Mouse (Mus musculus) midbrain, embryonic 14.5 days (tissue): Measurements from ENCODE around the gene Coro2b. TPM values are rescaled to one million over a fixed set of nuclear protein-coding genes. Genes with fewer than 3 reads are reported as not detected.

Source experiments
- ATAC-seq: fragments of 200-750 bp; cut with Nextera tagmentation; 2 replicates; pipeline ENCODE4 v1.8.0; 2017; ENCODE audit warnings: moderate number of reproducible peaks, moderate library complexity; ENCODE audit not compliant: low FRiP score, low TSS enrichment
- DNase-seq: peaks from one replicate; pipeline ENCODE4 v3.0.0-alpha.2; 2015
- H3K27ac ChIP-seq: fragments of 300-500 bp; sonication (generic); replicated peaks from 2 replicates; pipeline ENCODE4 v1.5.1; 2014; ENCODE audit warnings: mild to moderate bottlenecking, low read depth, low read length, moderate library complexity
- H3K27me3 ChIP-seq: fragments of 300-500 bp; sonication (generic); 2 replicates; pipeline ENCODE4 v1.6.1; 2014; ENCODE audit warnings: low read length, control low read depth, mixed read lengths; ENCODE audit not compliant: control insufficient read depth, insufficient read depth
- H3K36me3 ChIP-seq: fragments of 300-500 bp; sonication (generic); 2 replicates; pipeline ENCODE4 v1.6.1; 2014; ENCODE audit warnings: low read length, control low read depth; ENCODE audit not compliant: control insufficient read depth, insufficient read depth
- H3K4me1 ChIP-seq: fragments of 300-500 bp; sonication (generic); 2 replicates; pipeline ENCODE4 v1.6.1; 2014; ENCODE audit warnings: mild to moderate bottlenecking, antibody characterized with exemption, low read length, control low read depth; ENCODE audit not compliant: control insufficient read depth, insufficient read depth
- H3K4me2 ChIP-seq: fragments of 300-500 bp; sonication (generic); 2 replicates; pipeline ENCODE4 v1.6.1; 2014; ENCODE audit warnings: mild to moderate bottlenecking, low read length, moderate library complexity
- H3K4me3 ChIP-seq: fragments of 300-500 bp; sonication (generic); replicated peaks from 2 replicates; pipeline ENCODE4 v1.5.1; 2014; ENCODE audit warnings: low read depth, low read length
- H3K9ac ChIP-seq: fragments of 300-500 bp; sonication (generic); replicated peaks from 2 replicates; pipeline ENCODE4 v1.6.1; 2014; ENCODE audit warnings: mild to moderate bottlenecking, low read length, moderate library complexity
- H3K9me3 ChIP-seq: fragments of 300-500 bp; sonication (generic); 2 replicates; pipeline ENCODE4 v1.6.1; 2016; ENCODE audit warnings: low read length, control low read depth, mixed read lengths; ENCODE audit not compliant: control insufficient read depth
- WGBS: fragments of 180-500 bp; shearing (Covaris S2); extraction: QIAGEN DNeasy Blood & Tissue Kit; methylation state at CpG from one replicate; pipeline ENCODE4 v1.1.7; 2014; 5-methylcytosine and 5-hydroxymethylcytosine counted together
- polyA plus RNA-seq: library from polyadenylated mRNA; unstranded; fragments of >200 nt; fragmentation: Nextera tagmentation; extraction: Ambion mirVana; gene quantifications from 2 replicates; pipeline ENCODE4 v1.2.1, GENCODE M21; 2014

Coro2b gene
- polyA plus RNA-seq, 1 experiment from 2014 or later, result 34.5 TPM

- Histone ChIP-seq H3K9ac (no peak overlapping the region), H3K27ac (no peak overlapping the region), H3K36me3 (no peaks in the 10 kb centered on the region), H3K9me3 (no peaks in the 10 kb centered on the region), H3K27me3 (no peaks in the 10 kb centered on the region), H3K4me2 (no peak overlapping the region), H3K4me1 (peaks cover 48% of the 10 kb centered on the region), H3K4me3 (no peak overlapping the region)
- 97% methylated on average over 7 of the region's 7 CpGs for WGBS
- no peak for ATAC-seq
- no peak for DNase-seq
Observed at GRCm38 (mm10) chr9:62515138-62515537, 21.7 kb downstream of the Coro2b start.

- Histone ChIP-seq H3K27me3 (no peaks in the 10 kb centered on the region), H3K9ac (no peak overlapping the region), H3K27ac (no peak overlapping the region; the same call in 1 of the 2 replicates), H3K4me3 (no peak overlapping the region), H3K9me3 (no peaks in the 10 kb centered on the region), H3K4me2 (no peak overlapping the region), H3K36me3 (no peaks in the 10 kb centered on the region), H3K4me1 (peaks cover 50% of the 10 kb centered on the region)
- 42% methylated on average over 10 of the region's 10 CpGs for WGBS
- no peak for ATAC-seq
- DNase-seq, result no peak
Observed at GRCm38 (mm10) chr9:62513492-62514133, 23.2 kb downstream of the Coro2b start.

- no peak overlapping the region for H3K4me2 ChIP-seq
- no peaks in the 10 kb centered on the region for H3K9me3 ChIP-seq
- no peaks in the 10 kb centered on the region for H3K36me3 ChIP-seq
- peak overlapping the region; percentile 76 for H3K27ac ChIP-seq
- no peak overlapping the region for H3K4me3 ChIP-seq
- peak; percentile 50 for ATAC-seq
- 37% methylated on average over 4 of the region's 4 CpGs for WGBS
- peaks cover 43% of the 10 kb centered on the region for H3K4me1 ChIP-seq
- H3K27me3 ChIP-seq, result no peaks in the 10 kb centered on the region
- no peak overlapping the region for H3K9ac ChIP-seq
- DNase-seq, result peak; percentile 84
Observed at GRCm38 (mm10) chr9:62510530-62510936, 26.3 kb downstream of the Coro2b start.

DNA sequence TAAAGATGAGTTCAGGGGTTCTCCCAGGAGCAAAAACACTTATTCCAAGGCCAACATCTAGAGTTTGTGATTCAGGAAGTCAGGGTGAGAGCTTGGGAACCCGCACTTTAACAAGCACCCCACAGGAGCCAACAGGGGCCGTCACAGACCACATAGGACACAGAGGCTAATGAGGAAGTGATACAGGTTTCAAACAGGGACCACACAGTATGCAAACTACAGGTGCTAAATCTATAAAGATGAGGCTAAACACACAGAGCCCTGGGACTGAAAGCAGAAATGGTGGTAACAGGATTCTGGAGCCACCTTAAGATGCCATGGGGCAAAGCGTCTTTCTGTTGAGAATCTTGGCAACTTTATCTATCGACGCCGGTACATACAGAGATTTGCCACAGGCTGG is 27.2 kb downstream of the Coro2b start:
- Histone ChIP-seq H3K27ac (peak overlapping the region; percentile 76), H3K9me3 (no peaks in the 10 kb centered on the region), H3K9ac (no peak overlapping the region), H3K4me1 (peaks cover 43% of the 10 kb centered on the region), H3K4me3 (no peak overlapping the region), H3K27me3 (no peaks in the 10 kb centered on the region), H3K36me3 (no peaks in the 10 kb centered on the region), H3K4me2 (no peak overlapping the region)
- 85% methylated on average over 6 of the region's 6 CpGs for WGBS
- no peak for ATAC-seq
- DNase-seq, result no peak

DNA sequence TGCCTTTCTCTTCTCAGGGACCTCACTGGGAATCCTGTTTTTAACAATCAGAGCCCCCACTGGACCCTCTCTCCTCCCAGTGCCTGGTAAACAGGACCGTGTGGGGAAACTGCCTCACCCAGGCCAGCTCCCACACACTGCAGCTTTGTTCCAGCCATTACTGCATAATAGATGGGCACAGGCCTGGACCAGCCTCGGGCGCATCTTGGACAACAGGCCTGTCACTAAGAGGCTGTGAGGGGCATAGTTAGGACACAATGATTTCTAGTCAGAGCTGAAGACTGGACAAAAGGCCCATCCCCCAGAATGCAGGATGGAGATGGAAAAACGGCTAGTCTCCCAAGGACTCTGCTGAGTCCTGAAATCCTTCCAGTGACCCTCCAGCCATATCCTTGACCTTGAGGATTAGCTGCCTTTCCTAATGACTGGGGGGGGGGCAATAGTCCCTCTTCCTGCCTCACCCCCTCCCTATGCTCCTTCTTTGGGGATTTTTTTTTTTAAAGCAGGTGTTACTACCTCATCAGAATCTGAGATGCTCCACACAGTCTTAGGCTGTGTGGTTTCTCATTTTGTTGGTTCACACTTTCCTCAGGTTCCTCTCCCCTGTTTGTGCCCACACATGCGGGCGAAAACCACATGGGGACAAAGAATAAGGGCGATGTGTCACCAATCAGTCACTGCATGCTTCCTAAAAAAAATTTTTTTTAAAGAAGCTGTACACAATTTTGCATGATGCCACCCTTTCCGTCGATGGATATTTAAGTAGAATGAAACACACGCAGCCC is 27.9 kb downstream of the Coro2b start:
- no peaks in the 10 kb centered on the region for H3K27me3 ChIP-seq
- no peak overlapping the region for H3K4me2 ChIP-seq
- H3K9me3 ChIP-seq, result no peaks in the 10 kb centered on the region
- WGBS, result 55% methylated on average over 10 of the region's 10 CpGs
- no peak overlapping the region for H3K4me3 ChIP-seq
- DNase-seq, result peak; percentile 47
- peak overlapping the region; percentile 76 for H3K27ac ChIP-seq
- no peaks in the 10 kb centered on the region for H3K36me3 ChIP-seq
- peak overlapping the region; percentile 34; the same call in 1 of the 2 replicates for H3K9ac ChIP-seq
- peak; percentile 64; the same call in 1 of the 2 replicates for ATAC-seq
- H3K4me1 ChIP-seq, result peaks cover 41% of the 10 kb centered on the region

DNA sequence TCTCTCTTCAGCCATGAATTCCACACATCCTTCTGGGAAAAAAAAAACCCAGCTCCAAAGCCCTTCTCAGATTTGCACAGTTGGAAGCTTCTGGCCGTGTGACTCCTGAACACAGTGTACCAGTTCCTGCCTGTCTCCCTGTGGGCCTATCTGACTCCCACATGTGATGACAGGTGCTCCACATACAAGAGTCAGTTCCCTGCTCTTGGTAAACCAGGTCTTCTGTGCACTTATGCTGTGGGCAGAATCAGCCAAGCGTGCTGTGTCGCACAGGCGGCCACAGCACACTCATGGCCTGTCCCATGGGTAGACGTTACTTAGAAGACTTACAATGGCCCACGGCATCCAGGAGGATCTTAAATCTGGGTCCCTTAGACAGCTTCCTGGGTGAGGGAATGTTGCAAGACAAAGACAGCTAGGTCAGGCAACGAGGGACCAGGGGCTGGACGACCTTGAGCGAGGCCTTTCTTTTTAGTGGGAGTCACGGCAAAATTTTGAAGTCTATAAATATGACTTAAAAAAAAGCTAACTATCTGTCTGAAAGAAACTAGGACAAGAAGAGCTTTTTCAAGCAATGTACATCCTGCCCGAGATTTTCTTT is 30.3 kb downstream of the Coro2b start:
- ATAC-seq (no peak), DNase-seq (no peak)
- Histone ChIP-seq H3K9ac (no peak overlapping the region), H3K36me3 (no peaks in the 10 kb centered on the region), H3K4me3 (no peak overlapping the region), H3K27ac (no peak overlapping the region), H3K4me2 (no peak overlapping the region), H3K27me3 (no peaks in the 10 kb centered on the region), H3K9me3 (no peaks in the 10 kb centered on the region), H3K4me1 (peaks cover 35% of the 10 kb centered on the region)
- WGBS, result 84% methylated on average over 11 of the region's 11 CpGs

GRCm38 (mm10) chr9:62504129-62504528 is 32.7 kb downstream of the Coro2b start:
- DNase-seq (peak; percentile 60), ATAC-seq (no peak)
- no peaks in the 10 kb centered on the region for H3K27me3 ChIP-seq
- H3K4me1 ChIP-seq, result peaks cover 11% of the 10 kb centered on the region
- 0 out of 2 replicates have a peak overlapping the region, but pooled peaks have one; percentile 13 for H3K27ac ChIP-seq
- 63% methylated on average over 7 of the region's 7 CpGs for whole genome bisulfite sequencing
- H3K9me3 ChIP-seq, result no peaks in the 10 kb centered on the region
- H3K4me2 ChIP-seq, result no peak overlapping the region
- no peak overlapping the region for H3K9ac ChIP-seq
- no peaks in the 10 kb centered on the region for H3K36me3 ChIP-seq
- H3K4me3 ChIP-seq, result no peak overlapping the region

DNA sequence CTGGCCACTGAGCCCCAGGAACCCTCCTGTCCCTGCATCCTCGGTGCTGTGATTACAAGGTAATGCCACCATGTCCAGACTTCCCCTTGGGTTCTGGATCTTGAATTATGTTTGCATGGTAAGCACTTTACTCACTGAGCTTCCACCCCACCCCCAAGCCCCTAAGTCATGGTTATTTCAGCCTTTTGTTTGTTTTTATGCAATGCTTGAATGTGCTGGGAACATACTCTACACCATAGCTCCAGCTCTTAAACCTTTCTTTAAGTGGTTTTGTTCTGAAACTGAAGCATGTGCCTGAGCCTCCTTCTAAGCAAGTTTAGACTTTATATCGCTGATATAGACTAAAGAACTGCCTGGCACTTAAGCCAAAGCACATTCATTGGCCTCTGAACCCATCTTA is 34.5 kb downstream of the Coro2b start:
- no peak overlapping the region for H3K27ac ChIP-seq
- no peaks in the 10 kb centered on the region for H3K36me3 ChIP-seq
- H3K9ac ChIP-seq, result no peak overlapping the region
- H3K4me1 ChIP-seq, result 0 out of 2 replicates have a peak, but pooled peaks cover 2% of the 10 kb centered on the region
- H3K4me3 ChIP-seq, result no peak overlapping the region
- no peak for ATAC-seq
- no peaks in the 10 kb centered on the region for H3K27me3 ChIP-seq
- no peak overlapping the region for H3K4me2 ChIP-seq
- H3K9me3 ChIP-seq, result no peaks in the 10 kb centered on the region
- DNase-seq, result no peak
- 59% methylated on average over 2 of the region's 2 CpGs for WGBS
